Mouse (Mus musculus): ENCODE data around the gene Cd247. TPM values are rescaled to one million over a fixed set of nuclear protein-coding genes. Genes with fewer than 3 reads are reported as not detected.

Cd247 gene
- polyA plus RNA-seq, 1 experiment = 0.21 TPM

GRCm38 (mm10) chr1:165845366-165845765 is 56.9 kb downstream of the Cd247 start:
- TF ChIP-seq CTCF (IDR thresholded peaks at IDR 0.05; ENCODE audit: extremely low read depth, insufficient read depth, low read length) (no peak), POLR2A (IDR thresholded peaks at IDR 0.05; ENCODE audit: extremely low read depth, insufficient read depth, low read length) (no peak)
- Histone ChIP-seq H3K4me3 (ENCODE audit: insufficient read depth, low read length) (peak overlapping the region; percentile 44), H3K27ac (ENCODE audit: insufficient read depth, low read length) (no peak overlapping the region), H3K4me1 (ENCODE audit: control insufficient read depth, insufficient read depth, low read length) (no peaks in the 10 kb centered on the region)

GRCm38 (mm10) chr1:165848417-165848816 is 59.9 kb downstream of the Cd247 start:
- no peak for TF ChIP-seq POLR2A (IDR thresholded peaks at IDR 0.05; ENCODE audit: extremely low read depth, insufficient read depth, low read length)
- TF ChIP-seq CTCF (IDR thresholded peaks at IDR 0.05; ENCODE audit: extremely low read depth, insufficient read depth, low read length) = no peak

GRCm38 (mm10) chr1:165848881-165849280 is 60.4 kb downstream of the Cd247 start:
- no peak for TF ChIP-seq CTCF (IDR thresholded peaks at IDR 0.05; ENCODE audit: extremely low read depth, insufficient read depth, low read length)
- TF ChIP-seq POLR2A (IDR thresholded peaks at IDR 0.05; ENCODE audit: extremely low read depth, insufficient read depth, low read length) = no peak
- Histone ChIP-seq H3K4me1 (ENCODE audit: control insufficient read depth, insufficient read depth, low read length) (no peaks in the 10 kb centered on the region), H3K27ac (ENCODE audit: insufficient read depth, low read length) (no peak overlapping the region), H3K4me3 (ENCODE audit: insufficient read depth, low read length) (no peak overlapping the region)

More at GRCm38 (mm10) chr1:165848417-165848816, 59.9 kb downstream of the Cd247 start:
- Histone ChIP-seq H3K4me1 (ENCODE audit: control insufficient read depth, insufficient read depth, low read length) (no peaks in the 10 kb centered on the region), H3K27ac (ENCODE audit: insufficient read depth, low read length) (no peak overlapping the region), H3K4me3 (ENCODE audit: insufficient read depth, low read length) (no peak overlapping the region)

- TF ChIP-seq CTCF (IDR thresholded peaks at IDR 0.05; ENCODE audit: extremely low read depth, insufficient read depth, low read length) = no peak
- Histone ChIP-seq H3K27ac (ENCODE audit: insufficient read depth, low read length) (no peak overlapping the region), H3K4me1 (ENCODE audit: control insufficient read depth, insufficient read depth, low read length) (no peaks in the 10 kb centered on the region), H3K4me3 (ENCODE audit: insufficient read depth, low read length) (no peak overlapping the region)
These were observed 61.3 kb downstream of the Cd247 start for GRCm38 (mm10) chr1:165849458-165850445.

GRCm38 (mm10) chr1:165852131-165852530 is 63.6 kb downstream of the Cd247 start:
- no peaks in the 10 kb centered on the region for H3K4me1 ChIP-seq (ENCODE audit: control insufficient read depth, insufficient read depth, low read length)
- no peak overlapping the region for H3K4me3 ChIP-seq (ENCODE audit: insufficient read depth, low read length)
- H3K27ac ChIP-seq (ENCODE audit: insufficient read depth, low read length) = no peak overlapping the region
- TF ChIP-seq CTCF (IDR thresholded peaks at IDR 0.05; ENCODE audit: extremely low read depth, insufficient read depth, low read length) (no peak), POLR2A (IDR thresholded peaks at IDR 0.05; ENCODE audit: extremely low read depth, insufficient read depth, low read length) (no peak)

GRCm38 (mm10) chr1:165853131-165853721 is 64.7 kb downstream of the Cd247 start:
- no peaks in the 10 kb centered on the region for H3K4me1 ChIP-seq (ENCODE audit: control insufficient read depth, insufficient read depth, low read length)
- no peak overlapping the region for H3K4me3 ChIP-seq (ENCODE audit: insufficient read depth, low read length)
- TF ChIP-seq POLR2A (IDR thresholded peaks at IDR 0.05; ENCODE audit: extremely low read depth, insufficient read depth, low read length) (no peak), CTCF (IDR thresholded peaks at IDR 0.05; ENCODE audit: extremely low read depth, insufficient read depth, low read length) (no peak)
- H3K27ac ChIP-seq (ENCODE audit: insufficient read depth, low read length) = no peak overlapping the region

- no peak for TF ChIP-seq POLR2A (IDR thresholded peaks at IDR 0.05; ENCODE audit: extremely low read depth, insufficient read depth, low read length)
- peak; percentile 84 for TF ChIP-seq CTCF (IDR thresholded peaks at IDR 0.05; ENCODE audit: extremely low read depth, insufficient read depth, low read length)
- no peak overlapping the region for H3K27ac ChIP-seq (ENCODE audit: insufficient read depth, low read length)
- H3K4me1 ChIP-seq (ENCODE audit: control insufficient read depth, insufficient read depth, low read length) = no peaks in the 10 kb centered on the region
- H3K4me3 ChIP-seq (ENCODE audit: insufficient read depth, low read length) = no peak overlapping the region
These were observed 65.4 kb downstream of the Cd247 start for GRCm38 (mm10) chr1:165853729-165854420.

GRCm38 (mm10) chr1:165855759-165856545 is 67.5 kb downstream of the Cd247 start:
- Histone ChIP-seq H3K27ac (ENCODE audit: insufficient read depth, low read length) (no peak overlapping the region), H3K4me1 (ENCODE audit: control insufficient read depth, insufficient read depth, low read length) (no peaks in the 10 kb centered on the region), H3K4me3 (ENCODE audit: insufficient read depth, low read length) (no peak overlapping the region)
- no peak for TF ChIP-seq CTCF (IDR thresholded peaks at IDR 0.05; ENCODE audit: extremely low read depth, insufficient read depth, low read length)
- TF ChIP-seq POLR2A (IDR thresholded peaks at IDR 0.05; ENCODE audit: extremely low read depth, insufficient read depth, low read length) = no peak

- no peaks in the 10 kb centered on the region for H3K4me1 ChIP-seq (ENCODE audit: control insufficient read depth, insufficient read depth, low read length)
- TF ChIP-seq POLR2A (IDR thresholded peaks at IDR 0.05; ENCODE audit: extremely low read depth, insufficient read depth, low read length) (no peak), CTCF (IDR thresholded peaks at IDR 0.05; ENCODE audit: extremely low read depth, insufficient read depth, low read length) (no peak)
These were observed 68.8 kb downstream of the Cd247 start for GRCm38 (mm10) chr1:165857279-165857678.

More at GRCm38 (mm10) chr1:165857279-165857678, 68.8 kb downstream of the Cd247 start:
- no peak overlapping the region for H3K4me3 ChIP-seq (ENCODE audit: insufficient read depth, low read length)
- no peak overlapping the region for H3K27ac ChIP-seq (ENCODE audit: insufficient read depth, low read length)

Data from cortical plate, adult 2 months (tissue).